Mouse (Mus musculus) heart, adult 2 months (tissue): ENCODE results near the gene Cbx2. TPM values are rescaled to one million over a fixed set of nuclear protein-coding genes. Genes with fewer than 3 reads are reported as not detected.
A peak's percentile ranks its signal among the peaks of the same experiment; 100 is the strongest.

Experiments used
- DNase-seq, 2 experiments: peaks; one replicate each; pipeline ENCODE4 v3.0.0; 2021
- H3K27ac ChIP-seq: fragments of 200-600 bp; 2 replicates; pipeline ENCODE4 v1.8.1; 2022
- H3K27me3 ChIP-seq: fragments of 200-500 bp; 2 replicates; pipeline ENCODE4 v1.6.1; 2012; ENCODE audit warnings: mild to moderate bottlenecking, low read length, inconsistent platforms, mixed read lengths; ENCODE audit not compliant: control insufficient read depth, insufficient read depth
- H3K36me3 ChIP-seq: fragments of 200-500 bp; 2 replicates; pipeline ENCODE4 v1.6.1; 2012; ENCODE audit warnings: low read length, inconsistent platforms; ENCODE audit not compliant: control insufficient read depth, insufficient read depth
- H3K4me1 ChIP-seq: fragments of 200-500 bp; 2 replicates; pipeline ENCODE4 v1.6.1; 2011; ENCODE audit warnings: low read length; ENCODE audit not compliant: control insufficient read depth, insufficient read depth
- H3K4me3 ChIP-seq: fragments of 200-600 bp; 2 replicates; pipeline ENCODE4 v1.8.1; 2022
- H3K79me2 ChIP-seq: fragments of 200-500 bp; replicated peaks from 2 replicates; pipeline ENCODE4 v1.6.1; 2012; ENCODE audit warnings: mild to moderate bottlenecking, inconsistent platforms, low read length, moderate library complexity, mixed read lengths; ENCODE audit not compliant: control insufficient read depth, insufficient read depth
- H3K9ac ChIP-seq: fragments of 200-500 bp; 2 replicates; pipeline ENCODE4 v1.6.1; 2012; ENCODE audit warnings: low read depth, mild to moderate bottlenecking, control low read depth, inconsistent platforms, low read length, mixed read lengths
- CTCF ChIP-seq: fragments of 200-600 bp; IDR thresholded peaks from 2 replicates; pipeline ENCODE4 v1.8.1; 2022; ENCODE audit warnings: antibody characterized with exemption, mild to moderate bottlenecking, moderate library complexity
- EP300 ChIP-seq: fragments of 200-500 bp; IDR thresholded peaks from 2 replicates; pipeline ENCODE4 v1.6.1; 2011; ENCODE audit warnings: low read depth, low read length, control low read depth; ENCODE audit not compliant: insufficient read depth
- POLR2A ChIP-seq: fragments of 200-500 bp; IDR thresholded peaks from 2 replicates; pipeline ENCODE4 v1.6.1; 2011; ENCODE audit warnings: mild to moderate bottlenecking, low read depth, low read length, control low read depth; ENCODE audit not compliant: insufficient read depth
- WGBS: fragments of 180-500 bp; shearing (Covaris S2); methylation state at CpG from one replicate; pipeline ENCODE4 v1.1.7; 2018; 5-methylcytosine and 5-hydroxymethylcytosine counted together
- intact Hi-C: fragments of 180-260 bp; cut with DNase I; formaldehyde crosslinking; loops from one replicate; pipeline ENCODE4 v1.15.1; 2025
- polyA plus RNA-seq: library from polyadenylated mRNA; depleted of rRNA; stranded (reverse); fragments of >200 nt; gene quantifications from 2 replicates; pipeline ENCODE4 v1.2.3, GENCODE M21; 2012
- total RNA-seq, 2 experiments: library from RNA; stranded (reverse); gene quantifications; 2 replicates each; pipeline ENCODE4 v1.2.3; 2021

The Cbx2 gene
- total and polyA plus RNA-seq, 3 experiments = 1.7 to 2.3 (median 2.3) TPM

DNA sequence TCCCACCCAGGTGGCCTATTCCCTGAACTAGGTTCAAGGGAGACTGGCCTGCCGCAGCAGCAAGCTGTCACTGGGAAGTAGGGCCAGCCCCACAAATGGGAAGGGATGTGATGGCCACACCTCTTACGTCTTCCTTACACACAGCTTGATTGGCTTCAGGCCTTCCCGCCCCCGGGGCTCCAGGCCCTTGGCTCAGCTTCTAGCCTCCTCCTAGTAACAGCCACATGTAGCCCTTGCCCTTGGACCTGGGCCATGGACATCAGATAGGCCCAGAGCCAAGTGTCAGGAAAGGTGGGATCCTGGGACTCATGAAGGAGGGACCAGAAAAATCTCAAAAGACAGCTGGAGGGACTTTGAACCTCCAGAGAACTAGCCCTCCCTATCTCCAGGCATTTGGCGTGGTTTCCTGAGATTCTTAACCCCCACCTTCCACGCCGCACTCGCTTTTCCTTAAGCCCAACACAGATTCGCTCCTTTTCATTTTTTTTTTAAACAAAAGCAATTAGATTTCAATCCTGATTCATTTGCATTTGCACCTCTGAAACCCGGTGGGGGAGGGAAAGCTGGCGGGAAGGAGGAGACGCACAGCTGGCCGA is 30.0 kb downstream of the Cbx2 start:
- Histone ChIP-seq H3K4me1 (peaks cover 2% of the 10 kb centered on the region; the same call in 1 of the 2 replicates), H3K4me3 (peak overlapping the region; percentile 47), H3K79me2 (no peaks in the 10 kb centered on the region), H3K27ac (no peak overlapping the region), H3K36me3 (no peaks in the 10 kb centered on the region), H3K27me3 (peaks cover 25% of the 10 kb centered on the region), H3K9ac (no peak overlapping the region)
- WGBS = 3% methylated on average over 13 of the region's 13 CpGs
- no peak for TF ChIP-seq CTCF
- TF ChIP-seq EP300 = no peak
- no peak for TF ChIP-seq POLR2A
- peak; percentile 62 to 64 for DNase-seq
- intact Hi-C loops = loop anchor here (1.0 kb wide), 1 partner anchor 138 kb away; no protein-coding TSS in a partner anchor

DNA sequence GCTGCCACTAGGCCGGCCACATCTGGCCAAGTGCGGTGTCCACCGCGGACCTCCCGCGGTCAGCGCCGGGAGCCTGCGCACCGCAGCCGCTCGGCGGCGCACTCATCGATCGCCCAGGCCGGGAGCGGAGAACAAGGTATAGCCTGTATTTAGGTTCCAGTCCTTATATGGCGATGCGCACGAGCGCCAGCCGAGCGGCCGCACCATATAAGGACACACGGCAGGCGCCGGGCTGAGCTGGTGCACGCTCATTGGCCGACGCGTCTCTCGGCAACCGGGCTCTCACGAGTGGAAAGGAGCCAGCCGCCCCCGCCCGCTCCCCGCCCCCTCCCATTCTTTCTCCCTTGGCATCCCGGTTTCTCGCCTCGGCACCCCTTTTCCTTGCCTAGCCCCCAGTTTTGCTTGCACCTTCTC is 30.5 kb downstream of the Cbx2 start:
- Histone ChIP-seq H3K27me3 (peaks cover 24% of the 10 kb centered on the region), H3K36me3 (no peaks in the 10 kb centered on the region), H3K79me2 (no peaks in the 10 kb centered on the region), H3K4me3 (peak overlapping the region; percentile 47), H3K9ac (no peak overlapping the region), H3K27ac (no peak overlapping the region), H3K4me1 (peaks cover 2% of the 10 kb centered on the region; the same call in 1 of the 2 replicates)
- peak; percentile 81 to 86 for DNase-seq
- under 1% methylated on average over 42 of the region's 42 CpGs for WGBS
- TF ChIP-seq EP300 (no peak), POLR2A (no peak), CTCF (peak; percentile 52)
- intact Hi-C loops = no loop called here

DNA sequence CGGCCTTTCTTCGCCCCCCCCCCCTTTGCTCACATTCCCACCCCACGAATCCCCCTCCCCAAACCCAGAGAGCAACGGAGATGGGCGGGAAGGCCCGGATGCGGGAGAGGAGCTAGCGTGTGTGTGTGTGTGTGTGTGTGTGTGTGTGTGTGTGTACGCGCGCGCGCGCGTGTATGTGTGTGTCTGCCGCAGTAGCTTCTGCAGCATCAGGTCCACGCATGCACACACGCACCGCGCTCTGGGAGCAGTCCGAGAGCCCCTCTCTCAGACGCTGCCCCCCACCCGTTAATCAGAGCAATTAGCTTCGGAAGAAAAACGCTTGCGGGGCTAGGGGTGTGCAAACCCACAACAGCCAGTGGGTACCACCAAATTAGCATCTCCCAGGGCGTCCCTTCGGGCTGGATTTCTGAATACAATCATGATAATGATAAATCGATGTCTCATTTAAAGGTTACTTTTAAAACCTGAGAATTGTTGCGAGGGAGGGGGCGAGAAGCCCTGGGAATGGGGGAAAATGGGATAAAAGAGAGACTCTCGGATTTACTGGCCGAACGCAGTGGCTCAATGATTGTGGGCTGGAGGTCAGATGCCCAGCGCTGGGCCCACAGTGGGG is 31.1 kb downstream of the Cbx2 start:
- no peak for DNase-seq
- TF ChIP-seq EP300 (no peak), POLR2A (no peak), CTCF (no peak)
- peak overlapping the region; percentile 18 for H3K4me3 ChIP-seq
- 1% methylated on average over 34 of the region's 35 CpGs for WGBS
- H3K27me3 ChIP-seq = peaks cover 25% of the 10 kb centered on the region
- H3K9ac ChIP-seq = no peak overlapping the region
- intact Hi-C loops = loop anchor here (2.0 kb wide), 1 partner anchor 13 kb away; the partner anchor contains the start of gene Cbx8
- no peaks in the 10 kb centered on the region for H3K79me2 ChIP-seq
- H3K36me3 ChIP-seq = no peaks in the 10 kb centered on the region
- H3K4me1 ChIP-seq = peaks cover 2% of the 10 kb centered on the region; the same call in 1 of the 2 replicates
- no peak overlapping the region for H3K27ac ChIP-seq

DNA sequence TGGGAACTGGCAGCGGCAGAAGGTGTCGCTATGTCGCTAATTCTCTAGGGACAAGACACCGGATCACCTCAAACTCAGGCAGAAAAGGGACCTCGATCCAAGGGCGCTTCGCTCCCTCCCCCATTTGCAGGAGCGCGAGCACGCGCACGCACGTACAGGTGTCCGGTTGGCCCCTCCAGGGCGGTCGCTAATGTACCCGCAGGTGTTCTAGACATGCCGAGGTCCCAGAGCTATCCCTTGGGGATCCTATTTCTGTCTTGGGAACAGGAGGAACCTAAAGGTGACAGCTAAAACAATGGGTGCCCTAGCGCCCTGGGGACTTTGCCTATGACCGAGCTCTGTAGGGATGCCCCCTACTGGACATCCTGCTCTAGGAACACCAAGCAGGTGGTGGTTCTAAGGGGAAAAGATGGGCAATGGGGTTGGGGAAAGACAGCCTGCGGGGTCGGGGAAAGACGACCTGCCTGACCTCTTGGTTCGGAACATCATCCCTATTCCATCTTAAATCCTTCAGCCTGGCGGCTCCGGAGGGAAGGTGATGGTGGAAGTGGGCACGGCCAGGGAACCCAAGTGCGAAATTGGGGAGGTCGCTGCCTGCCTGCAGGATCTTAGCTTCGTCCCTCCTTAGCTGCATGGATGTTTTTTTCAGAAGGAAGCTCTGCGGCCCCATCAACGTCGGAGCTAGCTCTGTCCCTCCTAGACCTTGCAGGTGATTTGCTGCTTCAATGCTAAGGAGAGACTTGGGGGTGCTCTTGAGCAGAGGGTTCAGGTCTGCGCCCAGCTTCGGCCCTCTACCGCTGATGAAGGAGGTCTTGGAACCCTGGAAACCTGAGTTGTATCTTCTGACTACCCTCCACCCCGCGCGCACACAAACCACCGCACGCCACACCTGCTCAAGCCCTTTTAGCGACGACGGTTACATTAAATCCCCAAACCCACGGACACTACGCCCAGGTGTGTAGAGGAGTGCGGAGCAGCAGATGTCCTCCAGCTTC is 31.9 kb downstream of the Cbx2 start:
- H3K9ac ChIP-seq = no peak overlapping the region
- WGBS = 9% methylated on average over 47 of the region's 47 CpGs
- no peak overlapping the region for H3K27ac ChIP-seq
- DNase-seq = peak; percentile 44 to 56
- TF ChIP-seq CTCF (peak; percentile 73), POLR2A (no peak)
- H3K4me3 ChIP-seq = peak overlapping the region; percentile 18
- H3K79me2 ChIP-seq = no peaks in the 10 kb centered on the region
- intact Hi-C loops = loop anchor here (2.0 kb wide), 1 partner anchor 14 kb away; the partner anchor contains the start of gene Cbx8
- H3K27me3 ChIP-seq = peaks cover 22% of the 10 kb centered on the region
- no peaks in the 10 kb centered on the region for H3K36me3 ChIP-seq
- peaks cover 2% of the 10 kb centered on the region; the same call in 1 of the 2 replicates for H3K4me1 ChIP-seq

DNA sequence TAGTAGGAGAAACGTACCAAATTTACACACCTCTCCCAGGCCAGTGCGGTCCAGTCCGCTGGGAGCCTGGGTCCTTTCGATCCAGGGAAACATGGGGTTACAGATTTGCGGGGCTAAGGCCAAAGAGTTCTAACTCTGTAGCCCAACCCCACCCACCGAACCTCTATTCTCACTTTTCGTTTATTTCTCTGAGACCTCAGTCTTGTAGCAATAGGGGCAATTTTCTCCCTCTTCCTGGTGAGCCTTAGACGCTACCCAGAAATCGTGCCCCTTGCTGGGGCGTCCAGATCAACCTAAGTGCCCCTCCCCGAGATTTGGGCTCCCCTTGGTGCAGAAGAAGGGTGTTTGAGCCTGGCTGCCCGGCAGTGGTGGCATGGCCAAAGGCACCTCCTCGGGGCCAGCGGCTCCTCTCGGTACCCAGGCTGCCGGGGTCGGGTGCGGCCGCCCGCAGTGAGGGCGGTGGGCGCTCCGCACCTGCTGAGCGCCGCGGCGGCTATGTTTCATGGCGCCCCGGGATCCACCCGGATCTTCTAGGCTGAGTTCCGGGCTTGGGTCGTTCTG is 32.9 kb downstream of the Cbx2 start:
- Histone ChIP-seq H3K27ac (peak overlapping the region; percentile 96), H3K27me3 (peaks cover 16% of the 10 kb centered on the region), H3K9ac (peak overlapping the region; percentile 41), H3K4me3 (peak overlapping the region; percentile 86), H3K79me2 (no peaks in the 10 kb centered on the region), H3K4me1 (peaks cover 2% of the 10 kb centered on the region; the same call in 1 of the 2 replicates), H3K36me3 (no peaks in the 10 kb centered on the region)
- intact Hi-C loops = loop anchor here (2.0 kb wide), 2 partner anchors 15 to 71 kb away; partner anchors contain the start of gene Cbx8
- 3% methylated on average over 32 of the region's 32 CpGs for WGBS
- no peak for TF ChIP-seq POLR2A
- TF ChIP-seq CTCF = no peak
- DNase-seq = peak; percentile 50 to 68
